In genomic region chr5:142111989-142112388, GRCm38 (mm10) we compare ENCODE assay signal across 29 mouse cellular contexts.
DNase-seq lines count a peak whose midpoint lies in the region; ATAC-seq and TF ChIP-seq lines count a peak whose summit lies in the region.
"Had no signal": no experiment of that assay in that cellular context is flagged by ENCODE, and none has a peak within 500 bp of the region (broad histone marks: within the 10 kb centered on the region; RNA-seq: fewer than 3 reads in every experiment).

No protein-coding gene starts in this region.

- no peak for DNase-seq in hindbrain, postnatal 0 days (ENCODE audit: low spot score)
- no peak for DNase-seq in liver, embryonic 14.5 days (ENCODE audit: low read depth in 3 of 3, low spot score in 3 of 3)
- DNase-seq in liver, embryonic 11.5 days (ENCODE audit: low spot score): no peak
- DNase-seq in ZHBTc4 (ENCODE audit: low read depth, low spot score): peak; percentile 23
- no peak for DNase-seq in ovary, postnatal 14 days (ENCODE audit: low spot score)
- no peak for DNase-seq in MN1 (ENCODE audit: low spot score)
- DNase-seq: adrenal gland, postnatal 14 days; cerebellum, adult 11-12 months; cerebellum, adult 9-11 months; embryo, embryonic 11 days; heart, adult 2 months; heart, postnatal 10 days; kidney, adult 11 months; kidney, postnatal 36 days; layer of hippocampus, postnatal 36 days; lung, adult 18-20 months; lung, postnatal 10 days; midbrain, embryonic 14.5 days; right cerebral cortex, postnatal 25 days had no signal

- WGBS in hindbrain, postnatal 0 days: 88% methylated on average over 6 of the region's 6 CpGs
- WGBS in hindbrain, embryonic 13.5 days: 89% methylated on average over 6 of the region's 6 CpGs
- WGBS in liver, embryonic 14.5 days (ENCODE audit: insufficient replicate concordance): 60% methylated on average over 6 of the region's 6 CpGs
- 83% methylated on average over 6 of the region's 6 CpGs for WGBS in liver, embryonic 11.5 days

- H3K27ac ChIP-seq in hindbrain, postnatal 0 days: no peak overlapping the region
- H3K27ac ChIP-seq in hindbrain, embryonic 13.5 days: no peak overlapping the region
- H3K27ac ChIP-seq in liver, embryonic 14.5 days: no peak overlapping the region
- no peak overlapping the region for H3K27ac ChIP-seq in liver, embryonic 11.5 days (ENCODE audit: low read depth, low read length)
- H3K27ac ChIP-seq: embryonic facial prominence, embryonic 13.5 days; forebrain, embryonic 10.5 days; forebrain, embryonic 15.5 days; heart, adult 2 months; heart, embryonic 13.5 days; kidney, embryonic 15.5 days; macrophage; neural tube, embryonic 15.5 days; stomach, embryonic 15.5 days had no signal

- no peaks in the 10 kb centered on the region for H3K27me3 ChIP-seq in hindbrain, postnatal 0 days (ENCODE audit: insufficient read depth, low read length)
- peaks cover 25% of the 10 kb centered on the region for H3K27me3 ChIP-seq in hindbrain, embryonic 13.5 days
- H3K27me3 ChIP-seq in liver, embryonic 14.5 days (ENCODE audit: control insufficient read depth, insufficient read depth, low read length): no peaks in the 10 kb centered on the region
- no peaks in the 10 kb centered on the region for H3K27me3 ChIP-seq in liver, embryonic 11.5 days (replicated peaks; ENCODE audit: control insufficient read depth, insufficient read depth, low read length)
- H3K27me3 ChIP-seq in E14TG2a.4 (ENCODE audit: insufficient read depth, low read length): peaks cover 10% of the 10 kb centered on the region
- H3K27me3 ChIP-seq: embryonic facial prominence, embryonic 13.5 days; forebrain, embryonic 15.5 days; heart, embryonic 13.5 days; kidney, embryonic 15.5 days; neural tube, embryonic 15.5 days; stomach, embryonic 15.5 days had no signal

- peak; percentile 38 for TF ChIP-seq CTCF in hindbrain, postnatal 0 days (IDR thresholded peaks at IDR 0.05; ENCODE audit: low read depth)
- peak; percentile 25 for TF ChIP-seq CTCF in liver, embryonic 14.5 days (IDR thresholded peaks at IDR 0.05; ENCODE audit: low read depth)
- TF ChIP-seq CTCF in E14TG2a.4 (conservative IDR thresholded peaks at IDR 0.05; ENCODE audit: low read length): peak; percentile 12; the same call in 1 of the 2 replicates

- TF ChIP-seq EP300 in liver, embryonic 14.5 days (IDR thresholded peaks at IDR 0.05; ENCODE audit: low read depth): no peak

- no peaks in the 10 kb centered on the region for H3K9me3 ChIP-seq in hindbrain, postnatal 0 days (ENCODE audit: low read length)
- H3K9me3 ChIP-seq in hindbrain, embryonic 13.5 days: peaks cover 3% of the 10 kb centered on the region; the same call in 1 of the 2 replicates
- H3K9me3 ChIP-seq in liver, embryonic 14.5 days (ENCODE audit: control insufficient read depth, low read length): no peaks in the 10 kb centered on the region
- no peaks in the 10 kb centered on the region for H3K9me3 ChIP-seq in liver, embryonic 11.5 days (ENCODE audit: control insufficient read depth, low read length)
- 0 out of 2 replicates have a peak, but pooled peaks cover 3% of the 10 kb centered on the region for H3K9me3 ChIP-seq in E14TG2a.4 (ENCODE audit: low read length)
- H3K9me3 ChIP-seq: embryonic facial prominence, embryonic 13.5 days; kidney, embryonic 15.5 days; neural tube, embryonic 15.5 days; stomach, embryonic 15.5 days had no signal

- no peak overlapping the region for H3K4me3 ChIP-seq in hindbrain, postnatal 0 days (ENCODE audit: low read length)
- H3K4me3 ChIP-seq in hindbrain, embryonic 13.5 days: no peak overlapping the region
- no peak overlapping the region for H3K4me3 ChIP-seq in liver, embryonic 14.5 days (ENCODE audit: insufficient read depth in 1 of 2, low read depth in 2 of 2, low read length in 2 of 2)
- no peak overlapping the region for H3K4me3 ChIP-seq in liver, embryonic 11.5 days (ENCODE audit: low read depth, low read length)
- H3K4me3 ChIP-seq in E14TG2a.4 (replicated peaks; ENCODE audit: low read length): no peak overlapping the region
- H3K4me3 ChIP-seq: embryonic facial prominence, embryonic 13.5 days; forebrain, embryonic 10.5 days; forebrain, embryonic 15.5 days; heart, adult 2 months; heart, embryonic 13.5 days; kidney, embryonic 15.5 days; neural tube, embryonic 15.5 days; stomach, embryonic 15.5 days had no signal

- no peak for ATAC-seq in hindbrain, postnatal 0 days
- ATAC-seq in hindbrain, embryonic 13.5 days (ENCODE audit: low FRiP score): no peak
- no peak for ATAC-seq in liver, embryonic 14.5 days (ENCODE audit: insufficient read depth)
- no peak for ATAC-seq in liver, embryonic 11.5 days (replicated peaks; ENCODE audit: low FRiP score)
- ATAC-seq: forebrain, embryonic 15.5 days had no signal

- H3K4me2 ChIP-seq in hindbrain, postnatal 0 days (ENCODE audit: low read depth, low read length): no peak overlapping the region
- H3K4me2 ChIP-seq in hindbrain, embryonic 13.5 days: no peak overlapping the region
- H3K4me2 ChIP-seq in liver, embryonic 14.5 days (ENCODE audit: low read depth): no peak overlapping the region
- H3K4me2 ChIP-seq in liver, embryonic 11.5 days: no peak overlapping the region
- H3K4me2 ChIP-seq: embryonic facial prominence, embryonic 13.5 days; forebrain, embryonic 15.5 days; heart, embryonic 13.5 days; kidney, embryonic 15.5 days; neural tube, embryonic 15.5 days; stomach, embryonic 15.5 days had no signal

- no peak overlapping the region for H3K9ac ChIP-seq in hindbrain, postnatal 0 days (replicated peaks; ENCODE audit: low read length)
- H3K9ac ChIP-seq in hindbrain, embryonic 13.5 days: no peak overlapping the region
- H3K9ac ChIP-seq in liver, embryonic 14.5 days (replicated peaks): no peak overlapping the region
- no peak overlapping the region for H3K9ac ChIP-seq in liver, embryonic 11.5 days (ENCODE audit: low read depth, low read length)
- H3K9ac ChIP-seq: embryonic facial prominence, embryonic 13.5 days; forebrain, embryonic 15.5 days; heart, embryonic 13.5 days; kidney, embryonic 15.5 days; neural tube, embryonic 15.5 days; stomach, embryonic 15.5 days had no signal

- peaks cover 4% of the 10 kb centered on the region; the same call in 1 of the 2 replicates for H3K4me1 ChIP-seq in hindbrain, postnatal 0 days (ENCODE audit: insufficient read depth, low read length)
- peaks cover 28% of the 10 kb centered on the region for H3K4me1 ChIP-seq in hindbrain, embryonic 13.5 days (replicated peaks)
- H3K4me1 ChIP-seq in liver, embryonic 14.5 days (replicated peaks; ENCODE audit: control insufficient read depth in 2 of 2, insufficient read depth in 2 of 2, low read length in 1 of 2): no peaks in the 10 kb centered on the region
- H3K4me1 ChIP-seq in liver, embryonic 11.5 days (replicated peaks; ENCODE audit: control insufficient read depth, insufficient read depth, low read length): no peaks in the 10 kb centered on the region
- peaks cover 21% of the 10 kb centered on the region for H3K4me1 ChIP-seq in E14TG2a.4 (replicated peaks; ENCODE audit: low read depth, low read length)
- H3K4me1 ChIP-seq: heart, embryonic 13.5 days; kidney, embryonic 15.5 days; stomach, embryonic 15.5 days had no signal

- no peaks in the 10 kb centered on the region for H3K36me3 ChIP-seq in hindbrain, postnatal 0 days (ENCODE audit: insufficient read depth, low read length)
- H3K36me3 ChIP-seq in hindbrain, embryonic 13.5 days: no peaks in the 10 kb centered on the region
- no peaks in the 10 kb centered on the region for H3K36me3 ChIP-seq in liver, embryonic 14.5 days (replicated peaks; ENCODE audit: control insufficient read depth, insufficient read depth, low read depth)
- H3K36me3 ChIP-seq in liver, embryonic 11.5 days (ENCODE audit: control insufficient read depth, insufficient read depth, low read length): no peaks in the 10 kb centered on the region
- H3K36me3 ChIP-seq in E14TG2a.4 (ENCODE audit: insufficient read depth, low read length): no peaks in the 10 kb centered on the region
- H3K36me3 ChIP-seq: embryonic facial prominence, embryonic 13.5 days; forebrain, embryonic 10.5 days; forebrain, embryonic 15.5 days; kidney, embryonic 15.5 days; neural tube, embryonic 15.5 days; stomach, embryonic 15.5 days had no signal
